Mouse (Mus musculus) MN1 (cell line): ENCODE measurements around the gene Hao1.
A peak's percentile ranks its signal among the peaks of the same experiment; 100 is the strongest.

Source experiments
- DNase-seq: peaks from one replicate; pipeline ENCODE4 v3.0.0-alpha.2; 2016; ENCODE audit warnings: low spot score

The Hao1 gene

GRCm38 (mm10) chr2:134554221-134554727 is at the start of gene Hao1:
TSS of gene Hao1 (minus strand) at chr2:134554368.
- no peak for DNase-seq

GRCm38 (mm10) chr2:134591081-134591694 is 37.0 kb upstream of the Hao1 start:
- no peak for DNase-seq

- peak; percentile 80 for DNase-seq
These were observed 31.1 kb upstream of the Hao1 start for GRCm38 (mm10) chr2:134585243-134585642.

GRCm38 (mm10) chr2:134559422-134559821 is 5.3 kb upstream of the Hao1 start:
- no peak for DNase-seq

- DNase-seq: no peak
These were observed 1.8 kb downstream of the Hao1 start for GRCm38 (mm10) chr2:134552358-134552757.

GRCm38 (mm10) chr2:134549770-134550169 is 4.4 kb downstream of the Hao1 start:
- DNase-seq: peak; percentile 63

GRCm38 (mm10) chr2:134545116-134545515 is 9.1 kb downstream of the Hao1 start:
- no peak for DNase-seq

- no peak for DNase-seq
These were observed 9.7 kb downstream of the Hao1 start for GRCm38 (mm10) chr2:134544321-134545065.

- DNase-seq: no peak
These were observed 10.7 kb downstream of the Hao1 start for GRCm38 (mm10) chr2:134543501-134543900.

- peak; percentile 8 for DNase-seq
These were observed 13.1 kb downstream of the Hao1 start for GRCm38 (mm10) chr2:134541019-134541418.

- no peak for DNase-seq
These were observed 15.7 kb downstream of the Hao1 start for GRCm38 (mm10) chr2:134538451-134538850.

GRCm38 (mm10) chr2:134528122-134528810 is 25.9 kb downstream of the Hao1 start:
- DNase-seq: peak; percentile 26

GRCm38 (mm10) chr2:134527419-134528114 is 26.6 kb downstream of the Hao1 start:
- DNase-seq: peak; percentile 31

GRCm38 (mm10) chr2:134518042-134518441 is 36.1 kb downstream of the Hao1 start:
- no peak for DNase-seq

- no peak for DNase-seq
These were observed 54.4 kb downstream of the Hao1 start for GRCm38 (mm10) chr2:134499777-134500176.

GRCm38 (mm10) chr2:134498450-134498849 is 55.7 kb downstream of the Hao1 start:
- DNase-seq: no peak

GRCm38 (mm10) chr2:134488671-134489070 is 65.5 kb downstream of the Hao1 start:
- DNase-seq: no peak

- no peak for DNase-seq
These were observed 67.9 kb downstream of the Hao1 start for GRCm38 (mm10) chr2:134486055-134486834.

GRCm38 (mm10) chr2:134482683-134483082 is 71.5 kb downstream of the Hao1 start:
- no peak for DNase-seq

- DNase-seq: peak; percentile 43
These were observed 72.4 kb downstream of the Hao1 start for GRCm38 (mm10) chr2:134481759-134482158.

GRCm38 (mm10) chr2:134481174-134481573 is 73.0 kb downstream of the Hao1 start:
- no peak for DNase-seq
